Mouse (Mus musculus): ENCODE results near the gene Mpg. TPM values are rescaled to one million over a fixed set of nuclear protein-coding genes. Genes with fewer than 3 reads are reported as not detected.

The Mpg gene
- polyA plus RNA-seq, 1 experiment = not detected

DNA sequence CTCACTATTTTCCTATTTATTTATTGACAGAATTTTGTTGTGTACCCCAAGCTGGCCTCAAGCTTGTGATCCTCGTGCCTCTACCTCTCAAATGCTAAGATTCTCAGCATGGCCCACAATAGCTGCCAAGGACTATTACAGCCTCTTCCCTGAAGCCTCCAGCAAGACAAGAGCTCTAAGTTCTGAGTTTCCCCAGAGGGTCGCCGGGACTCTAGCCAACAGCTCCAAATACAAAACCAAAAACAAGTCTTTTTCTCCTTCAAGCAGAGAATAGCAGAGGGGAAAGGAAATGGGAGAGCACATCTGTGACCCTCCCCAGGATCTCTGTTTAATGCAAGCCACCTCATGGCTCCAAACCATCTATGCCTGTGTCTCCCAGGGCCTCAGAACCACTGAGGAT lies 17.8 kb downstream of the Mpg start:
- WGBS = 32% methylated on average over 3 of the region's 3 CpGs
- H3K4me3 ChIP-seq (ENCODE audit: insufficient read depth, low read depth, low read length) = no peak overlapping the region
- peaks cover 10% of the 10 kb centered on the region for H3K4me1 ChIP-seq (ENCODE audit: control insufficient read depth, insufficient read depth, low read length)
- no peak for TF ChIP-seq POLR2A (IDR thresholded peaks at IDR 0.05; ENCODE audit: insufficient read depth, low read depth, low read length)
- TF ChIP-seq CTCF (IDR thresholded peaks at IDR 0.05; ENCODE audit: insufficient read depth, low read depth, low read length) = no peak
- H3K27ac ChIP-seq (ENCODE audit: insufficient read depth, low read depth, low read length) = 0 out of 2 replicates have a peak overlapping the region, but pooled peaks have one; percentile 12

DNA sequence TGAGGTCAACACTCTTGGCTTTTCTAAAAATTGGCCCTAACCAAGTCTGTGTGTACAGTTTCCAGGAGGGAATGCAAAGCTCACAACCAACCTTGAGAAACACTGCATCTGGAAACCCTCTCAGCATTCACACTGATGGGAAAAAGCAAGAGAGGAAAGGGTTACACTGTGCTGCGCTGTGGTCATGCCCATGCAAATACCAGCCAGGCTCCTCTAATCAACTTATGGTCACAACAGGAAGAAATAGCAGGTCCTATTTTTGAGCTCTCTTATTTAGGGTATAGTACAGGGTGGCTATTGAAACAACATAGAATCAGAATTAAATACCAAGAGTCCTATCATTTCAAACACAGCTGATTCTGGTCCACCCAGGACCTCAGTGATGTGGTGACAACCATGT lies 18.3 kb downstream of the Mpg start:
- no peak overlapping the region for H3K27ac ChIP-seq (ENCODE audit: insufficient read depth, low read depth, low read length)
- TF ChIP-seq CTCF (IDR thresholded peaks at IDR 0.05; ENCODE audit: insufficient read depth, low read depth, low read length) (no peak), POLR2A (IDR thresholded peaks at IDR 0.05; ENCODE audit: insufficient read depth, low read depth, low read length) (no peak)
- 73% methylated on average over 1 of the region's 1 CpGs for WGBS
- peaks cover 10% of the 10 kb centered on the region for H3K4me1 ChIP-seq (ENCODE audit: control insufficient read depth, insufficient read depth, low read length)
- no peak overlapping the region for H3K4me3 ChIP-seq (ENCODE audit: insufficient read depth, low read depth, low read length)

DNA sequence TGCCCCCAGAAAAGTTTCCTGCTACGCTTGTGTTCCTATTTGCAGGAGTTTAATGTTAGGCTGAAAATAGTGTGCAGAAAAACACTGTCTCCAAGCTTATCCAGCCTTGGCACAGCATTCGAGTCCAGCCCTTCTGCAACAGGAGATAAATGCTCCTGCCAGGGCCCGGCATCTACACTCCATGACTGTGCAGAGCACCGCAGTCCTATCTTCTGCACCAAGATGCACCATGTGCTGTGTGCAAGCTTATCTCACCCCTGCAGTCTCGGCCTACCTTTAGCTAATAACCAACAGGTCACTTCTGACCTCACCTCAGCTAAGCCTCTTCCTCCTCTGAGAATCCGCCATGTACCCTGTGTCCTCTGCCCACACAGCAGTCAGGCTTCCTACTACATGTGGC lies 19.3 kb downstream of the Mpg start:
- H3K4me1 ChIP-seq (ENCODE audit: control insufficient read depth, insufficient read depth, low read length) = peaks cover 10% of the 10 kb centered on the region
- WGBS = 87% methylated on average over 6 of the region's 6 CpGs
- no peak overlapping the region for H3K4me3 ChIP-seq (ENCODE audit: insufficient read depth, low read depth, low read length)
- TF ChIP-seq CTCF (IDR thresholded peaks at IDR 0.05; ENCODE audit: insufficient read depth, low read depth, low read length) (no peak), POLR2A (IDR thresholded peaks at IDR 0.05; ENCODE audit: insufficient read depth, low read depth, low read length) (no peak)
- H3K27ac ChIP-seq (ENCODE audit: insufficient read depth, low read depth, low read length) = no peak overlapping the region

DNA sequence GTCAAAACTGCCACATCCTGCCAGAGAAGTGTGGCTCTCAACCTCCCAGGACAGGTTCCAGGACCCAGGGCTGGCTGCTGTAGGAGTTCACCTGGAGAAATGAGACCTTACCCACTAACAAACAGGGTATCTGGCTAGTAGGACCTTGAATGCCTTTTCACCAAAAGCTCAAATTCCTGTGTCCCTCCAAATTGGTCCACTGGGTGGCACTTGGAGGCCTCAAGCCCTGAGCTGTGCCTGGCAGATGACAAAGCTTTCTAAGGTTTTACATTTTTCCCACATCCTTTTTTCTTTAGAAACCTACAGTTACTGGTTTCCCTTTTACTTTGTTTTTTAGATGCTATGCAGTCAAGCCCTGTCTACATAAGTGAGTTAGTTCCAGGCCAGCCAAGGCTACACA lies 20.8 kb downstream of the Mpg start:
- Histone ChIP-seq H3K4me1 (ENCODE audit: control insufficient read depth, insufficient read depth, low read length) (peaks cover 10% of the 10 kb centered on the region), H3K4me3 (ENCODE audit: insufficient read depth, low read depth, low read length) (no peak overlapping the region)

DNA sequence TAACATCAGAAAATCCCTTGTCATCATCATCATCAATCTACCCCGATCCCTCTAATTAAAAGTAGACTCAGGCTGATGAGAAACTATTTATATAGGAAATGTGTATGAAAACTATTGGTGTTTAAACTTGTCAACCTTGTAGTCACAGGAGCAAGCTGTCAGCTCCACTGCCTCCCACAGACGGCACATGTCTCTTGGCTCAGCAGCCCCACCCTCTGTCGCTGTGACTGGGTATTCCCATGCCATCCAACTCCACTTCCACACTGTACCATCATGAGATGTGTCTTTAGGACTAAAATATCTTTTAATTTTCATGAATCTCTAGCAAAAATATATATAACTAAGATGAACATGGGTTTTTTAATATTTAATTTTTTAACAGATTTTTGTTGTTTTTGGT lies 22.0 kb downstream of the Mpg start:
- TF ChIP-seq POLR2A (IDR thresholded peaks at IDR 0.05; ENCODE audit: insufficient read depth, low read depth, low read length) = no peak
- TF ChIP-seq CTCF (IDR thresholded peaks at IDR 0.05; ENCODE audit: insufficient read depth, low read depth, low read length) = no peak
- Histone ChIP-seq H3K4me1 (ENCODE audit: control insufficient read depth, insufficient read depth, low read length) (peaks cover 7% of the 10 kb centered on the region), H3K27ac (ENCODE audit: insufficient read depth, low read depth, low read length) (no peak overlapping the region), H3K4me3 (ENCODE audit: insufficient read depth, low read depth, low read length) (no peak overlapping the region)
- 84% methylated on average over 3 of the region's 3 CpGs for WGBS

More for the DNA sequence above, 20.8 kb downstream of the Mpg start:
- TF ChIP-seq POLR2A (IDR thresholded peaks at IDR 0.05; ENCODE audit: insufficient read depth, low read depth, low read length) (no peak), CTCF (IDR thresholded peaks at IDR 0.05; ENCODE audit: insufficient read depth, low read depth, low read length) (no peak)
- no peak overlapping the region for H3K27ac ChIP-seq (ENCODE audit: insufficient read depth, low read depth, low read length)

DNA sequence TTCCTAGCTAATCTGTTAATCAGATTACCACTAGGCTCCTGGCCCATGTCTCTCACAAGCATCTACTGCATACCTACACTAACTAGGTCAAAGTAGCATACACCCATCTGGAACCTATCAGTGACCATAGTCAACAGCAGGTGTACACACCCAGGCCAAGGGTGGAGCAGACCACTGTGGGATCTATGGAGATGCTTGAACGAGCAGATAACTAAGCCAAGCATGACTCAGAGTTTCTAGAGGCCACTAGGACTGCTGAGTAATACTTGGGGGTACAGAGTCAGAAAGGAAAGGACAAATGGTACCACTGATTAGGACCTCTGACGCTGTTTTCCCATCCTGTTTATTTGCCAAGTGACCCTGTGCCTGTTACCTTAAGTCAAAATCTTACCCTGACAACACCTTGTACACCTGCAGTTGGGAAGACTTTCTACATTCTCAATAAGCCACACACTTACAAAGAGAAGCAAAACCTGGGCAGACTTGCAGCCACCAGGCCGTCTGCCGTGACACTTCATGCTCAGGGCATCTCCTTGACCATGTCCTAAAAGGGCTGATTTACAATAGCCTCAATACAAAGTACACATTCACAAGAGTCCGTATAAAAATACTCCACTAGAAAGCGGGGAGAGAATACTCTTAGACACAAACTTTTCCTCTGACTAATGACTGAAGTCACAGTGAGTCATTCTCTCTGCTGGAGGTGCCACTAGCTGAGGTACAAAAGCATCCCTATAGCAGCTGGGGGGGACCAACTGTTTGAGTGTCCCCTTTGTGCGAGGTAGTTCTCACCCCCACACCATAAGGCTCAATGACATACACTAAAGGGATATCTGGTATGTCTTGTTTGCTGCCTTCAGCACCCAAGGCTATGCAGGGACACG lies 24.8 kb downstream of the Mpg start:
- 68% methylated on average over 8 of the region's 8 CpGs for WGBS
- TF ChIP-seq POLR2A (IDR thresholded peaks at IDR 0.05; ENCODE audit: insufficient read depth, low read depth, low read length) (no peak), CTCF (IDR thresholded peaks at IDR 0.05; ENCODE audit: insufficient read depth, low read depth, low read length) (no peak)
- no peak overlapping the region for H3K27ac ChIP-seq (ENCODE audit: insufficient read depth, low read depth, low read length)
- no peaks in the 10 kb centered on the region; the same call in 1 of the 2 replicates for H3K4me1 ChIP-seq (ENCODE audit: control insufficient read depth, insufficient read depth, low read length)
- no peak overlapping the region for H3K4me3 ChIP-seq (ENCODE audit: insufficient read depth, low read depth, low read length)

DNA sequence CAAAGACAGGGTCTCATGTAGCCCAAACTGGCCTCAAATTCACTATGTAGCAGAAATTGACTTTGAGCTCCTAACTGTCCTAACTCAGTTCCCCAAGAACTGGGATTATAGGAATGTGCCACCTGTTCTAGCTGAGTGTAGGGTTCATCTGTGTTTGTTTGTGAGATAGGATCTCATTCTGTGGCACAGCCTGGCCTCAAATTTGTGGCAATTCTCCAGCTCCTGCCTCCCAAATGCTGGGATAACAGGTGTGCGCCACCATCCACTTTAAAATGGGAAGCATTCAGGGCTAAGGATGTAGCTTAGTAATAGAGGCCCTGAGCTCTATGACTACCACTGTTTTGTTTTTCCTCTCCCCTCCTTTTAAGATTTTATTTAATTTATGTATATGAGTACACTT lies 26.8 kb downstream of the Mpg start:
- TF ChIP-seq CTCF (IDR thresholded peaks at IDR 0.05; ENCODE audit: insufficient read depth, low read depth, low read length) = no peak
- TF ChIP-seq POLR2A (IDR thresholded peaks at IDR 0.05; ENCODE audit: insufficient read depth, low read depth, low read length) = no peak
- Histone ChIP-seq H3K27ac (ENCODE audit: insufficient read depth, low read depth, low read length) (no peak overlapping the region), H3K4me3 (ENCODE audit: insufficient read depth, low read depth, low read length) (no peak overlapping the region), H3K4me1 (ENCODE audit: control insufficient read depth, insufficient read depth, low read length) (no peaks in the 10 kb centered on the region; the same call in 1 of the 2 replicates)
- 97% methylated on average over 1 of the region's 1 CpGs for WGBS

DNA sequence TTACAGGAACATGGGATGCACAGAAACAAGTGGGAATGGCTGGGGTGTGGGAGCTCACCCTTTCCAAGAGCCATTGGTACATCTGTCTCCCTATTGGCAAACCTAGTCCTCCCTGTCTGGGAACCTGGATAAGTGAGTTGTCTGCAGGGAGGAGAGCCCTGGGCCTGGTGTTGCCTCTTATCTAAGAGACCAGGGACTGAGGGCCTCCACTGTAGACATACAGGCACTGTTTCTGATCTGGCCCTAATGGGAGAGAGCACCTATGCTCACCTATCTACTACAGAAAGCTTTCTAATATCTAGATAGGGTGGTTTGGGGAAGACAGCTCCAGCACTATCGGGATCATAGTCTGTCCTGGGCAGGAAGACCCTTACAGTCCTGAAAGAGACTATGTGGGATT lies 29.8 kb downstream of the Mpg start:
- 97% methylated on average over 1 of the region's 1 CpGs for WGBS
- TF ChIP-seq CTCF (IDR thresholded peaks at IDR 0.05; ENCODE audit: insufficient read depth, low read depth, low read length) = no peak
- no peak for TF ChIP-seq POLR2A (IDR thresholded peaks at IDR 0.05; ENCODE audit: insufficient read depth, low read depth, low read length)
- Histone ChIP-seq H3K27ac (ENCODE audit: insufficient read depth, low read depth, low read length) (no peak overlapping the region), H3K4me3 (ENCODE audit: insufficient read depth, low read depth, low read length) (no peak overlapping the region), H3K4me1 (ENCODE audit: control insufficient read depth, insufficient read depth, low read length) (no peaks in the 10 kb centered on the region; the same call in 1 of the 2 replicates)

DNA sequence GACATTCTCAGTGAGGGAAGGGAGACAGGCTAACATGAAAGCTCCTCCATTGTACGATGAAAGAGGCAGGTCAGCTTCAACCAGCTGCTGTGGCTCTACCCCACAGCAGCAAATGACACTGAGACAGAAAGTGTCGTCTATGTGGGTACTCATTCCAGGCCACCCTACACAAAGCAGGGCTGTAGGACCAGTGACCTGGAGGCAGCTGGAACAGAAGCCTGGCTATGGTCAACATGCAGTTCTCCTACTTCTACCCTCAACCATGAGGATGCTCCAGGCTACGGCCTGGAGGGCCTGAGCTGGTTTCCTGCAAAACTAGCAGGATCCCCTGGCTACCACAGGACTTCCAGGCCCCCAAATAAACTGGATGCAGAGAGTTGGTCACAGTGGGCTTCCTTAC lies 30.3 kb downstream of the Mpg start:
- H3K27ac ChIP-seq (ENCODE audit: insufficient read depth, low read depth, low read length) = no peak overlapping the region
- no peak overlapping the region for H3K4me3 ChIP-seq (ENCODE audit: insufficient read depth, low read depth, low read length)
- H3K4me1 ChIP-seq (ENCODE audit: control insufficient read depth, insufficient read depth, low read length) = no peaks in the 10 kb centered on the region
- WGBS = 96% methylated on average over 3 of the region's 3 CpGs
- TF ChIP-seq CTCF (IDR thresholded peaks at IDR 0.05; ENCODE audit: insufficient read depth, low read depth, low read length) (no peak), POLR2A (IDR thresholded peaks at IDR 0.05; ENCODE audit: insufficient read depth, low read depth, low read length) (no peak)
